Mouse (Mus musculus) ES-Bruce4 (cell line): ENCODE measurements at regions not wholly inside any gene's neighbourhood (a gene's known extent, or its start where the extent isn't known, plus 50 kb on each side); places are given as distances from the start of the nearest gene placed in this dataset.

Experiments
- CTCF ChIP-seq: IDR thresholded peaks from one replicate; pipeline ENCODE4 v1.8.1; 2011; ENCODE audit warnings: low read depth, low read length
- EP300 ChIP-seq: IDR thresholded peaks from 2 replicates; pipeline ENCODE4 v1.6.1; 2011; ENCODE audit warnings: low read depth, low read length; ENCODE audit not compliant: insufficient read depth
- POLR2A ChIP-seq: IDR thresholded peaks from one replicate; pipeline ENCODE4 v1.8.1; 2011; ENCODE audit warnings: low read length; ENCODE audit not compliant: insufficient read depth

- no peak for TF ChIP-seq EP300
- TF ChIP-seq CTCF = no peak
- no peak for TF ChIP-seq POLR2A
These were observed 73.5 kb upstream of the Tsc22d1 start for GRCm38 (mm10) chr14:76341226-76341625.
